10 mouse cellular contexts compared by ENCODE assay signal in genomic region chr15:25915574-25916205, GRCm38 (mm10).
DNase-seq lines count a peak whose midpoint lies in the region; ATAC-seq and TF ChIP-seq lines count a peak whose summit lies in the region.
"Had no signal": no experiment of that assay in that cellular context is flagged by ENCODE, and none has a peak within 500 bp of the region (broad histone marks: within the 10 kb centered on the region; RNA-seq: fewer than 3 reads in every experiment).

No protein-coding gene starts in this region.

- no peaks in the 10 kb centered on the region for H3K27me3 ChIP-seq in heart, adult 2 months (ENCODE audit: control insufficient read depth, insufficient read depth, low read length)
- H3K27me3 ChIP-seq in liver, postnatal 0 days (ENCODE audit: insufficient read depth, low read length) = no peaks in the 10 kb centered on the region
- H3K27me3 ChIP-seq in liver, embryonic 11.5 days (replicated peaks; ENCODE audit: control insufficient read depth, insufficient read depth, low read length) = no peaks in the 10 kb centered on the region
- H3K27me3 ChIP-seq in hindbrain, embryonic 16.5 days (replicated peaks; ENCODE audit: control insufficient read depth, insufficient read depth, low read length) = no peaks in the 10 kb centered on the region
- H3K27me3 ChIP-seq: embryonic facial prominence, embryonic 13.5 days had no signal

- no peak for TF ChIP-seq EP300 in heart, adult 2 months (IDR thresholded peaks at IDR 0.05; ENCODE audit: insufficient read depth, low read depth, low read length)
- TF ChIP-seq EP300 in liver, postnatal 0 days (IDR thresholded peaks at IDR 0.05; ENCODE audit: low read depth) = no peak

- peak; percentile 17; the same call in 1 of the 2 replicates for ATAC-seq in liver, postnatal 0 days
- ATAC-seq in liver, embryonic 11.5 days (replicated peaks; ENCODE audit: low FRiP score) = no peak
- ATAC-seq in hindbrain, embryonic 16.5 days = peak; percentile 80

- no peak for TF ChIP-seq CTCF in heart, adult 2 months (IDR thresholded peaks at IDR 0.05)
- no peak for TF ChIP-seq CTCF in liver, postnatal 0 days (IDR thresholded peaks at IDR 0.05; ENCODE audit: low read depth)

- H3K4me2 ChIP-seq in liver, postnatal 0 days (ENCODE audit: low read depth, low read length) = no peak overlapping the region
- H3K4me2 ChIP-seq in liver, embryonic 11.5 days = no peak overlapping the region
- H3K4me2 ChIP-seq in hindbrain, embryonic 16.5 days (ENCODE audit: low read length) = no peak overlapping the region
- H3K4me2 ChIP-seq: embryonic facial prominence, embryonic 13.5 days had no signal

- DNase-seq in heart, adult 2 months = no peak
- no peak for DNase-seq in heart, adult 8-10 months (ENCODE audit: low spot score)
- no peak for DNase-seq in liver, postnatal 0 days
- no peak for DNase-seq in liver, embryonic 11.5 days (ENCODE audit: low spot score)
- peak; percentile 64 for DNase-seq in skeletal muscle tissue, adult 2 months (ENCODE audit: low read depth, low spot score)
- no peak for DNase-seq in urinary bladder, adult 18-20 months (ENCODE audit: low spot score in 2 of 2)
- no peak for DNase-seq in layer of hippocampus, adult 9-11 months
- DNase-seq: liver had no signal

- no peaks in the 10 kb centered on the region; the same call in none of the 2 replicates for H3K36me3 ChIP-seq in heart, adult 2 months (ENCODE audit: control insufficient read depth, insufficient read depth, low read length)
- no peaks in the 10 kb centered on the region for H3K36me3 ChIP-seq in liver, postnatal 0 days (replicated peaks; ENCODE audit: insufficient read depth, low read length)
- no peaks in the 10 kb centered on the region for H3K36me3 ChIP-seq in liver, embryonic 11.5 days (ENCODE audit: control insufficient read depth, insufficient read depth, low read length)
- no peaks in the 10 kb centered on the region for H3K36me3 ChIP-seq in hindbrain, embryonic 16.5 days (ENCODE audit: control insufficient read depth, insufficient read depth, low read length)
- H3K36me3 ChIP-seq: embryonic facial prominence, embryonic 13.5 days had no signal

- 62% methylated on average over 11 of the region's 11 CpGs for WGBS in heart, adult 2 months
- 78% methylated on average over 11 of the region's 11 CpGs for WGBS in liver, postnatal 0 days (ENCODE audit: insufficient replicate concordance)
- WGBS in liver, embryonic 11.5 days = 72% methylated on average over 11 of the region's 11 CpGs
- WGBS in hindbrain, embryonic 16.5 days = 52% methylated on average over 11 of the region's 11 CpGs

- H3K9ac ChIP-seq in heart, adult 2 months (ENCODE audit: low read depth, low read length) = no peak overlapping the region
- H3K9ac ChIP-seq in liver, postnatal 0 days (replicated peaks) = peak overlapping the region; percentile 11; the same call in 1 of the 2 replicates
- H3K9ac ChIP-seq in liver, embryonic 11.5 days (ENCODE audit: low read depth, low read length) = no peak overlapping the region
- H3K9ac ChIP-seq in hindbrain, embryonic 16.5 days (ENCODE audit: low read depth, low read length) = no peak overlapping the region
- H3K9ac ChIP-seq: embryonic facial prominence, embryonic 13.5 days had no signal

- intact Hi-C loops in heart, adult 2 months (cut with DNase I) = loop anchor here (1.0 kb wide), 1 partner anchor 18 kb away; no protein-coding TSS in a partner anchor

- H3K4me3 ChIP-seq in heart, adult 2 months = no peak overlapping the region
- no peak overlapping the region for H3K4me3 ChIP-seq in liver, postnatal 0 days (ENCODE audit: low read depth, low read length)
- H3K4me3 ChIP-seq in liver, embryonic 11.5 days (ENCODE audit: low read depth, low read length) = no peak overlapping the region
- no peak overlapping the region for H3K4me3 ChIP-seq in hindbrain, embryonic 16.5 days (ENCODE audit: low read length)
- H3K4me3 ChIP-seq: embryonic facial prominence, embryonic 13.5 days had no signal

- H3K4me1 ChIP-seq in heart, adult 2 months (ENCODE audit: control insufficient read depth, insufficient read depth, low read length) = peaks cover 16% of the 10 kb centered on the region
- H3K4me1 ChIP-seq in liver, postnatal 0 days (ENCODE audit: insufficient read depth) = peaks cover 17% of the 10 kb centered on the region
- H3K4me1 ChIP-seq in liver, embryonic 11.5 days (replicated peaks; ENCODE audit: control insufficient read depth, insufficient read depth, low read length) = peaks cover 5% of the 10 kb centered on the region
- H3K4me1 ChIP-seq in hindbrain, embryonic 16.5 days (ENCODE audit: control insufficient read depth, insufficient read depth, low read depth, low read length) = no peaks in the 10 kb centered on the region

- peak overlapping the region; percentile 79 for H3K27ac ChIP-seq in heart, adult 2 months
- H3K27ac ChIP-seq in liver, postnatal 0 days (ENCODE audit: low read depth) = peak overlapping the region; percentile 89
- H3K27ac ChIP-seq in liver, embryonic 11.5 days (ENCODE audit: low read depth, low read length) = no peak overlapping the region
- H3K27ac ChIP-seq in hindbrain, embryonic 16.5 days (ENCODE audit: low read depth, low read length) = peak overlapping the region; percentile 37
- H3K27ac ChIP-seq: embryonic facial prominence, embryonic 13.5 days had no signal

- TF ChIP-seq POLR2A in heart, adult 2 months (IDR thresholded peaks at IDR 0.05; ENCODE audit: insufficient read depth, low read depth, low read length) = no peak

- no peaks in the 10 kb centered on the region for H3K79me2 ChIP-seq in heart, adult 2 months (replicated peaks; ENCODE audit: control insufficient read depth, insufficient read depth, low read length)

- H3K9me3 ChIP-seq in liver, postnatal 0 days (ENCODE audit: low read length) = no peaks in the 10 kb centered on the region
- H3K9me3 ChIP-seq in liver, embryonic 11.5 days (ENCODE audit: control insufficient read depth, low read length) = no peaks in the 10 kb centered on the region
- no peaks in the 10 kb centered on the region for H3K9me3 ChIP-seq in hindbrain, embryonic 16.5 days (ENCODE audit: control insufficient read depth, low read length)
- H3K9me3 ChIP-seq: embryonic facial prominence, embryonic 13.5 days had no signal
